Mouse (Mus musculus) adipocyte (in vitro differentiated cells): Measurements from ENCODE around the gene Hist2h2be.
"Not testable (repeated sequence)": the region's sequence is repeated elsewhere in the genome, so short reads cannot be mapped to it uniquely, and the experiment has no call there.

Experiments used
- DNase-seq: peaks from one replicate; pipeline ENCODE4 v3.0.0-alpha.2; 2016; ENCODE audit warnings: low spot score

The Hist2h2be gene

GRCm38 (mm10) chr3:96220765-96221639, at the start of gene Hist2h2be, which contains the start of gene Hist2h2ac:
Gene Hist2h2be, plus strand, starts transcription at chr3:96221119.
Gene Hist2h2ac, minus strand, starts transcription at chr3:96220880.
- peak; percentile 96 for DNase-seq

GRCm38 (mm10) chr3:96171583-96172196, 49.2 kb upstream of the Hist2h2be start:
- DNase-seq: no peak

- peak; percentile 91 for DNase-seq
These were observed 48.4 kb upstream of the Hist2h2be start, which contains the start of gene Sf3b4 for GRCm38 (mm10) chr3:96172197-96173178. Gene Sf3b4, plus strand, starts transcription at chr3:96172332.

- DNase-seq: no peak
These were observed 47.7 kb upstream of the Hist2h2be start for GRCm38 (mm10) chr3:96173185-96173584.

GRCm38 (mm10) chr3:96174042-96174441, 46.9 kb upstream of the Hist2h2be start:
- not testable (repeated sequence) for DNase-seq

- DNase-seq: no peak
These were observed 45.7 kb upstream of the Hist2h2be start for GRCm38 (mm10) chr3:96175251-96175650.

- no peak for DNase-seq
These were observed 42.5 kb upstream of the Hist2h2be start for GRCm38 (mm10) chr3:96178427-96178826.

GRCm38 (mm10) chr3:96178902-96179301, 42.0 kb upstream of the Hist2h2be start:
- no peak for DNase-seq

- DNase-seq: peak; percentile 84
These were observed 41.4 kb upstream of the Hist2h2be start for GRCm38 (mm10) chr3:96179531-96179930.

GRCm38 (mm10) chr3:96180727-96181477, 40.0 kb upstream of the Hist2h2be start, which contains the start of gene Sv2a:
Gene Sv2a, plus strand, starts transcription at chr3:96181151.
- DNase-seq: no peak

GRCm38 (mm10) chr3:96181510-96182381, 39.2 kb upstream of the Hist2h2be start:
- DNase-seq: no peak

GRCm38 (mm10) chr3:96182382-96182776, 38.5 kb upstream of the Hist2h2be start:
- no peak for DNase-seq

GRCm38 (mm10) chr3:96192977-96193376, 27.9 kb upstream of the Hist2h2be start:
- DNase-seq: no peak

- no peak for DNase-seq
These were observed 26.0 kb upstream of the Hist2h2be start for GRCm38 (mm10) chr3:96194966-96195365.

- DNase-seq: no peak
These were observed 25.2 kb upstream of the Hist2h2be start for GRCm38 (mm10) chr3:96195616-96196313.

GRCm38 (mm10) chr3:96196437-96197128, 24.3 kb upstream of the Hist2h2be start:
- no peak for DNase-seq

GRCm38 (mm10) chr3:96197129-96197749, 23.7 kb upstream of the Hist2h2be start:
- peak; percentile 94 for DNase-seq

GRCm38 (mm10) chr3:96198181-96198580, 22.7 kb upstream of the Hist2h2be start:
- peak; percentile 51 for DNase-seq
